Mouse (Mus musculus) forebrain, embryonic 14.5 days (tissue): ENCODE measurements at regions not wholly inside any gene's neighbourhood (a gene's known extent, or its start where the extent isn't known, plus 50 kb on each side); places are given as distances from the start of the nearest gene placed in this dataset.
A peak's percentile ranks its signal among the peaks of the same experiment; 100 is the strongest.

Source experiments
- ATAC-seq: fragments of 200-750 bp; cut with Nextera tagmentation; 2 replicates; pipeline ENCODE4 v1.8.0; 2017; ENCODE audit warnings: mild to moderate bottlenecking, moderate library complexity
- DNase-seq: peaks from one replicate; pipeline ENCODE4 v3.0.0-alpha.2; 2015; ENCODE audit warnings: low spot score
- H3K27ac ChIP-seq: fragments of 300-500 bp; sonication (generic); 2 replicates; pipeline ENCODE4 v1.5.1; 2014; ENCODE audit warnings: low read depth, mild to moderate bottlenecking, control low read depth, low read length, moderate library complexity
- H3K27me3 ChIP-seq: fragments of 300-500 bp; sonication (generic); replicated peaks from 2 replicates; pipeline ENCODE4 v1.6.1; 2014; ENCODE audit warnings: low read length, control low read depth, mixed read lengths; ENCODE audit not compliant: control insufficient read depth, insufficient read depth
- H3K36me3 ChIP-seq: fragments of 300-500 bp; sonication (generic); 2 replicates; pipeline ENCODE4 v1.6.1; 2014; ENCODE audit warnings: low read length, control low read depth; ENCODE audit not compliant: control insufficient read depth, insufficient read depth
- H3K4me1 ChIP-seq: fragments of 300-500 bp; sonication (generic); 2 replicates; pipeline ENCODE4 v1.6.1; 2014; ENCODE audit warnings: antibody characterized with exemption, low read length, control low read depth; ENCODE audit not compliant: control insufficient read depth, insufficient read depth
- H3K4me2 ChIP-seq: fragments of 300-500 bp; sonication (generic); 2 replicates; pipeline ENCODE4 v1.6.1; 2014; ENCODE audit warnings: mild to moderate bottlenecking, control low read depth, low read length
- H3K4me3 ChIP-seq: fragments of 300-500 bp; sonication (generic); 2 replicates; pipeline ENCODE4 v1.5.1; 2014; ENCODE audit warnings: low read depth, low read length, control low read depth
- H3K9ac ChIP-seq: fragments of 300-500 bp; sonication (generic); 2 replicates; pipeline ENCODE4 v1.6.1; 2014; ENCODE audit warnings: mild to moderate bottlenecking, low read length, control low read depth, moderate library complexity
- H3K9me3 ChIP-seq: fragments of 300-500 bp; sonication (generic); replicated peaks from 2 replicates; pipeline ENCODE4 v1.6.1; 2016; ENCODE audit warnings: low read length, control low read depth, mixed read lengths; ENCODE audit not compliant: control insufficient read depth
- WGBS: fragments of 180-500 bp; shearing (Covaris S2); extraction: QIAGEN DNeasy Blood & Tissue Kit; methylation state at CpG from one replicate; pipeline ENCODE4 v1.1.7; 2014; 5-methylcytosine and 5-hydroxymethylcytosine counted together

DNA sequence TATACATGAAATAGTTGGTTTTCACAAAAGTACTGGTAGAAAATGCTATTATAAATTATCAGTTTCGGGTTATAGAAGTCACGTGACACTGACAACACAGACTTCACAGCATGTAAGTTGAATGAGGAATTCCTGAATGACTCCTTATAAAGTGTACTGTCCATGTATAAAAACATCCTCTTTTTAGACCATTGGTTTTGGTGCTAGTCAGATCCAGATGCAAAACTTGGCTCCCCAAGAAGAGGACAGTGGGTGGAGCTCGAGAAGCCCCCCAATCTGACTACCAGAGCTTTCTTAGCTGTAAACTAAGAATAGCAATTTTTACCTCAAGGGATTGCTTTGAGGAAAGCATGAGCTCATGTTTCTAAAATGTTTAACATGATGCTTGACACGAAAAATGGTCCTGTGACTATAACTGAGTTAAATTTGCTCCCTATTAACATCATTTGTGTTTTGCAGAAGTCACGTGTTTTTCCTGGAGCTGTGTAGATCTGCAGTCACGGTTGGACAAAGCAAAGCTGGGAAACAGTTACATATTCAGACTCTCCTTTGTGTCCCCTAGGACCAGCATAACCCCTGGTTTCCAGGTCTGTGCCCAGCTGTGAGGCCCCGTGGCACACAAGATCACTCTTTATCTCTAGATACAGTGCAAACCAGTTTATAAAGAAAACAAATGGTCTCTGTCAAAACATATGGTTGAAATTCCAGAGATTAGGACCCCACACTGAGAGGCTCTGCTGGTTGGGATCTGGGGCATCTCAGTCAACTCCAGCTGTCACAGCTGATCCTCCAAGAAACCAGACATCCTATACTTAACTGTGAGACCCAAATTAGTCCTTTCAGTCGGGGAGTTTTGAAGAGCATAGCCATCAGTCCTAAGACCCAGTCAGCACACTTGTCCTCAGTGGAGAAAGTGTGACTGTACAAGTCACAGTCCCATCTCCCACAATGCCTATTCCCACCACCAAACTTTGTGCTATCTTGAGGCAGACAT lies 80.0 kb upstream of the P3h2 start:
- 64% methylated on average over 8 of the region's 8 CpGs for WGBS
- DNase-seq (no peak), ATAC-seq (no peak)
- Histone ChIP-seq H3K36me3 (no peaks in the 10 kb centered on the region), H3K27ac (no peak overlapping the region), H3K9ac (no peak overlapping the region), H3K27me3 (no peaks in the 10 kb centered on the region), H3K4me1 (no peaks in the 10 kb centered on the region), H3K4me3 (no peak overlapping the region), H3K4me2 (no peak overlapping the region), H3K9me3 (no peaks in the 10 kb centered on the region)

DNA sequence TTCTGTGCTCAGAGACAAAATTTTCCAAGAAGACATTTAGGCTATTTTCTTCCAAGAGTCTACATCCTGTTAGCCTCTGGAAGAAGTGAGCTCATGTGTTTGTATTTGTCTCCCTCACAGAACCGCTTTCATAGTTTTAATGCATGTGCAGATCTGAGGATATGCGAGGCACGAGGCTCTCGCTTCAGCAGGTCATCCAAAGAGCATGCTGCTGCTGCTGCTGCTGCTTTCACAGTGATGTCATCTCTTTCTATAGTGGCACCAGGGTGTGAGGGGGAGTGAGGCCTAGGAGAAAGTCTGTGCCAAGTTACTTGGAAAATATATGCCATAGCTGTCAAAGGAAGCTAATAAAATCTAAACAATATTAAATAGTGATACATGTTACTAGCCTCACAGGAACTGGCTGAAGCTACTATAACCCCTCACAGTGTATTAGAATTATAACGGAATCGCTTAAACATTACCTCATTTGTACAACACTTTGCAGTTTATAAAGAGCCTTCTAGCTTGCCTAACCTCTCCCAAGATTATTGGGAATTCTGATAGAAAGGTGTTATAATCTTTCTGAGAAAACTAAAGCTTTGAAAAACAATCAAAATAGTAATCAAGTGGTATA lies 79.2 kb upstream of the P3h2 start:
- no peaks in the 10 kb centered on the region for H3K4me1 ChIP-seq
- H3K9ac ChIP-seq: no peak overlapping the region
- no peak overlapping the region for H3K4me3 ChIP-seq
- H3K36me3 ChIP-seq: no peaks in the 10 kb centered on the region
- DNase-seq: peak; percentile 33
- 49% methylated on average over 6 of the region's 6 CpGs for WGBS
- no peaks in the 10 kb centered on the region for H3K27me3 ChIP-seq
- H3K27ac ChIP-seq: no peak overlapping the region
- peak; percentile 52; the same call in 1 of the 2 replicates for ATAC-seq
- no peak overlapping the region for H3K4me2 ChIP-seq
- no peaks in the 10 kb centered on the region for H3K9me3 ChIP-seq

DNA sequence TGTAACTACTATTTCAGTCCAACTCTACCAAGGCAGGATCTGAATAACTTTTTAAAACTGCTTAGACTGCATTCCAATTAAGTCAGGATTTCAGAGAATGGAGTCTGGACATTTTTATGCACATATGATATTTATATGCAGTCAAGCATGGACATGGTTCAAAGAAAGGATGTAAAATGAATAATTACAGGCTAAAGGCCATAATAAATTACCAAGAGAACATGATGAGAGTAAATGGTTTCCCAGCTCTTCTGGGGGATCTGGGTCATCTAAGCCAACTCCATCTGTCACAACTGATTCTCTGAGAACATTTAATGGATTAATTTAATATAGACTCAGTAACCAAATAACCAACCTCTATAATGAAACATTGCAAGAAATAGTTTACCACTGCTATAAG lies 77.9 kb upstream of the P3h2 start:
- DNase-seq: no peak
- H3K27ac ChIP-seq: no peak overlapping the region
- no peaks in the 10 kb centered on the region for H3K36me3 ChIP-seq
- no peaks in the 10 kb centered on the region for H3K9me3 ChIP-seq
- H3K4me2 ChIP-seq: no peak overlapping the region
- H3K9ac ChIP-seq: no peak overlapping the region
- H3K27me3 ChIP-seq: no peaks in the 10 kb centered on the region
- no peak for ATAC-seq
- H3K4me1 ChIP-seq: no peaks in the 10 kb centered on the region
- no peak overlapping the region for H3K4me3 ChIP-seq

DNA sequence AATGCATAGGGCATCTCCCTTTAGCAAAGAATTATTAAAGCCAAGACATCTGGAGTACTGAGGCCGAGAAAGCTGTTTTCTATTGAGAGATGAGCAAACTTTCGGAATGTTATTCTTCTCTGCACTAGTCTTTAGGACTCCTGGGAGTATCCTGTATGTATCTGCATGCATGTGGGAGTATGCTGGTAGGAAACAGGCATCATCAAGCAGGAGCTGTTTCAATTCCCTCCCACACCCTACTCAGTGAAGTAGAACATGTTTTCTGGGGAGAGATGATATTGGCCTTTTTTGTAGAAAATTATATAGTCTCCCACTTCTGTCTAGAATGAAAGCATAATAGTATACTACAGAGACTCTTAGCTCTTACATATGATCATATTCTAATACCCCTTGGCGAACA lies 76.1 kb upstream of the P3h2 start:
- ATAC-seq: no peak
- Histone ChIP-seq H3K27me3 (no peaks in the 10 kb centered on the region), H3K4me2 (no peak overlapping the region), H3K4me3 (no peak overlapping the region), H3K9ac (no peak overlapping the region), H3K36me3 (no peaks in the 10 kb centered on the region), H3K27ac (no peak overlapping the region), H3K9me3 (no peaks in the 10 kb centered on the region), H3K4me1 (no peaks in the 10 kb centered on the region)
- WGBS: 90% methylated on average over 3 of the region's 3 CpGs
- DNase-seq: no peak

DNA sequence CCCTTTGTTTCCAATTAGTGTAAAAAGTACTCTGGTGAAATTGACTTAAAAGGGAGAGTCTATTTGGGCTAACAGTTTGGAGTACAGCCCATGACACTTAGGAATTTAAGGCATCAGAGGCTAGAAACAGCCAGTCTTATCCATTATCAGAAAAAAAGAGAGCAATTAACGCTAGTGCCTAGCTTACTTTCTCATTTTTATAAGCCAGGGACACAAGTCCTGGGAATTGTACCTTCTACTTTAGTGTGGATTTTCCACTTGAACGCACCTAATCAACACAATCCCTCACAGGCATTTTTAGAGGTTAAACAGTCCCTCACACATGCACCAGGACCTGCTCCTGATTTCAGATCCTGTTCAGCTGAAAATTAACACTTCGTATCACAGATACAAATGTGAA lies 65.9 kb upstream of the P3h2 start:
- no peaks in the 10 kb centered on the region for H3K36me3 ChIP-seq
- WGBS: 8% methylated on average over 3 of the region's 3 CpGs
- DNase-seq: peak; percentile 57
- peak; percentile 65 for ATAC-seq
- no peak overlapping the region for H3K27ac ChIP-seq
- H3K9me3 ChIP-seq: no peaks in the 10 kb centered on the region
- no peaks in the 10 kb centered on the region for H3K4me1 ChIP-seq
- no peak overlapping the region for H3K4me2 ChIP-seq
- H3K9ac ChIP-seq: no peak overlapping the region
- H3K27me3 ChIP-seq: no peaks in the 10 kb centered on the region
- no peak overlapping the region for H3K4me3 ChIP-seq

DNA sequence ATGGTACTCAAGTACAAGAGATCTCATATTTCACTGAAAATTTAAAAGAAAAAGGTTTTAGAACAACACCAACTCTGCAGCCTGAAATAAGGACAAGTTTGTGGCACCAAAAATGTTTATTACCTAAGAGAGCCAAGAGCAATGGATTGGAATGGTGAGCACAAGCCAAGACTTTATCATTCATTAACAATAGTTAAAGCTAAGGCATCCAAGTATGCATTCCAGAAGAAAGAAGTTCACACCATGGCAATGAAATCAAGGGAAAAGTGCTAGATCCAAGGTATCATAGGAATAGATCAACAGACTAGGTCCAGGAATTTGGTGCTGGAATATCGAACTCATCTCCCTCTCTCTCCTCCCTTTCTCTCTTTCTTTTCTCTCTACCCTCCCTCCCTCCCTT lies 63.8 kb upstream of the P3h2 start:
- Histone ChIP-seq H3K4me3 (no peak overlapping the region), H3K4me2 (no peak overlapping the region), H3K27me3 (no peaks in the 10 kb centered on the region), H3K9me3 (no peaks in the 10 kb centered on the region), H3K9ac (no peak overlapping the region), H3K4me1 (no peaks in the 10 kb centered on the region), H3K36me3 (no peaks in the 10 kb centered on the region), H3K27ac (no peak overlapping the region)
- no peak for ATAC-seq
- WGBS: 100% methylated on average over 1 of the region's 1 CpGs
- DNase-seq: no peak

DNA sequence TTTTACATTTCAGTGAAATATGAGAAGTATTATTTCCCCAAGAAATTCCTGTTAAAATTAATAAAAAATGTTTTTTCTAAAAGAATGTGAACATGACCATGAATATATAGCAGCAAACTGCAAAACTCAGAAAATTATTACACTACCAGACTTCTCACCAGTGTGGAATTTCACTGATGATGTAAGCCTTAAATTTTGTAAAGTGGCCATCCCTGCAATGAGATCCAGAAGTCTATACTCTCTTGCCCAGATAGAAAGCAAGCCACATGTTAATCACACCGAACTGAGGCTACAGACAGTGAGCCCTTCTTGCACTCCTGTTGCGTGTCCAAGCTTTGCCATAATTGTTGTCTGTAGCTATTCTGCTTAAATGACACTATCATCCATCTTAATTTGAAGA lies 62.6 kb upstream of the P3h2 start:
- Histone ChIP-seq H3K4me2 (no peak overlapping the region), H3K27ac (no peak overlapping the region), H3K9me3 (no peaks in the 10 kb centered on the region), H3K4me1 (no peaks in the 10 kb centered on the region), H3K4me3 (no peak overlapping the region), H3K36me3 (no peaks in the 10 kb centered on the region), H3K9ac (no peak overlapping the region), H3K27me3 (no peaks in the 10 kb centered on the region)
- DNase-seq (no peak), ATAC-seq (no peak)
- 91% methylated on average over 2 of the region's 2 CpGs for whole genome bisulfite sequencing

DNA sequence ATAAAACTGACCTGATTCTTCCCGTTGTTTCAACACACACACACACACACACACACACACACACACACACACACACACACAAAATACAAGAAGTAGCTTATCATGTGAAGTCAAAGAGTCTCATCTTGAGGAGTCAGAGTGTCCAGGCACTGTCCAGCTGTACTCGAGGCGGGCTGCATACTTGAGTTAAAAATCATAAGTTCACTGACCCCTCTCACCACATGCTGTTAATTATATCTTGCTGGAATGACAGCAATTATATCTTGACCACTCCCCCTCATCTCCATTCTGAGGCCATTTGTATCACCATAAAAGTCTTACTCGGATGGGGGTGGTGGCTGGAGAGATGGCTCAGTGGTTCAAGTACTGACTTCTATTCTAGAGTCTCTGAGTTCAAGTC lies 58.5 kb upstream of the P3h2 start:
- H3K27ac ChIP-seq: no peak overlapping the region
- ATAC-seq (no peak), DNase-seq (no peak)
- no peak overlapping the region for H3K4me3 ChIP-seq
- H3K4me2 ChIP-seq: no peak overlapping the region
- WGBS: 64% methylated on average over 4 of the region's 4 CpGs
- no peaks in the 10 kb centered on the region for H3K27me3 ChIP-seq
- H3K9ac ChIP-seq: no peak overlapping the region
- no peaks in the 10 kb centered on the region for H3K9me3 ChIP-seq
- H3K36me3 ChIP-seq: no peaks in the 10 kb centered on the region
- H3K4me1 ChIP-seq: no peaks in the 10 kb centered on the region

DNA sequence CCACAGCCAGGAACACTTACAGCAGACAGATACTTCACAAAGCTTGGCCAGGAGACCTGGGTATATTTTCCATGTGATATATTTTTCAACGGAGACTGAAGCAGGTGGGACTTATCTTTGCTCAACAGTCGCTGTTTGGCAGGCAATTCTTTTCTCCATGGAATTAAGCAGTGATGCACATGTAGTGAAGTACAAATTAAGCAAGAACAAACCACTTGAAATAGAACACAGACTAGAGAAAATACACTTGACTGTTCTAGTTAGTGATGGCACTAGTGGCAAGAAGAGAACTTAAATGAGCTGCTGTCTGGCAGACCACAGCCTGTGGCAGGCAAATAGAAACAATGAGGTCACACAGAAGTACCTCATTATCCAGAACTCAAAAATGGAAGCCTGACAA lies 57.8 kb upstream of the P3h2 start:
- DNase-seq: no peak
- H3K36me3 ChIP-seq: no peaks in the 10 kb centered on the region
- no peak overlapping the region for H3K27ac ChIP-seq
- H3K27me3 ChIP-seq: no peaks in the 10 kb centered on the region
- H3K4me3 ChIP-seq: no peak overlapping the region
- no peak overlapping the region for H3K4me2 ChIP-seq
- no peaks in the 10 kb centered on the region for H3K4me1 ChIP-seq
- 68% methylated on average over 2 of the region's 2 CpGs for WGBS
- no peak for ATAC-seq
- no peak overlapping the region for H3K9ac ChIP-seq
- H3K9me3 ChIP-seq: no peaks in the 10 kb centered on the region
